Mouse (Mus musculus): ENCODE measurements around the gene Snap25.

Snap25 gene

DNA sequence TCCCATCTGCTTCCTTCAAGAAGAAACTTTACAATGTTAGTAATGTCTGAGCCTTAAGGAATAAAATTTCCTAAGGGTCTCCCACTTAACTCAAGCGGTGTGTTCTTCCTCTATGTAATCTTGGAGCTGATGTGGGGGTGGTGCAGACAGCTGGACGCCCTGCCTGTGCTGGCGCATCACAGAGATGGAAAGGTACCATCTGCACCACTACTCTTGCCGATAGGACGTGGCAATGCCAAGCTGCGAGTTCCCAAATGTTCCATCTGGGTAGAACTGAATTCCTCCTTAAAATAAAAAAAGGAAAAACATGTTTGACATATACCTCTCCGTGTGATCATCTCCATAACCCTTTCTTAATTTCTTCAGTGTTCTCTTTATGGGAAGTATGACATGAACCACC lies 89.9 kb downstream of the Snap25 start:
- no peak for DNase-seq (ENCODE audit: low read depth in 2 of 2, low spot score in 2 of 2)

GRCm38 (mm10) chr2:136807992-136808726 lies 94.9 kb downstream of the Snap25 start:
- no peak for DNase-seq (ENCODE audit: low read depth in 2 of 2, low spot score in 2 of 2)

DNA sequence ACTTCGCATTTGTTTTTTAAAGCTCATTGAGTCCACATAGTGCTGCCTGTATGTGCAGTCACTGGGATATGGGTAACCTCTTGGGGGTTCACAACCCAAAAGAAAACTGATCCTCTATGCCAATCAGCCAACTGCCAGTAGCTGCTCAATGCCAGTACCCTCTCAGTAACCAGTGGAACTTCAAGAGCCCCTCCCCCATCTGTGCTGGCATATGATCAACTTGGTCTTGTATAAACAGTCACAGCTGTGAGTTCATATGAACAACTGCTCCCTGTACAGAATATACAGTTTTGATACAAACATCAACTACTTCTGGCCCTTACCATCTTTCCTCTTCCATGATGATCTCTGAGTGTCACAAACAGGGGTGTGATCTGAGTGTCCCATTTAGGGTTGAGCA lies 98.1 kb downstream of the Snap25 start:
- no peak for DNase-seq (ENCODE audit: low read depth in 2 of 2, low spot score in 2 of 2)

DNA sequence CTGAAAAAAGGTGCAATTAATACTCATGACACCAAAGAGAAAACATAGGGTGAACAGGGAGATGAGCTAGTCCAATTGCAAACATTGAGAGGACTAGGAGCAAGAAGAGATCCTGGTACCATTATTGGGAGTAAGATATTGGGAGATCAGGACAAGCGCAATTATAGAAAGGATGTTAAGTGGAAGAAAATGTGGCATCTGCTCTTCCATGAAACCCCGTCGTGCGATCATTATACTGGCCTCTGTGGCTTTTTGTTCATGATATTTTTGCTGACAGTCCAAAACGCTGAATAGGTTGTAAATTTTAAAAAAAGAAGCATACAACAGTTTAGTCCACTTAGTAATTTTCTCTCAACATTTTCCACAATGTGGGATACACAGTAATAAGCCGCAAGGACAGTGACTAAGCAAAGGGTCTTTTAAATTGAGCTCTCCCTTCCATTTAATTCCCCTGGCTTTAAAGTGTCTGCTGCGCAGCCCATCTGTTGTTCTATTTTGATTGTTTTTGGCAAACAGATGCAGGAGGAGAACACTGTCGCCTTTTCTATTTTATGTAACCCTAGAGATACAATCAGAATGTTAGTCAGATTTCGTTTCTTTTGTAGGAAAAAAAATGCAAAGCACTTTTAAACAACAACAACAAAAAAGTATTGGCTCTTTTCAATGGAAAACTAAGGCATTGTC lies 103.6 kb downstream of the Snap25 start:
- DNase-seq (ENCODE audit: low read depth in 2 of 2, low spot score in 2 of 2), result no peak

GRCm38 (mm10) chr2:136823751-136824716 lies 110.8 kb downstream of the Snap25 start:
- no peak for DNase-seq (ENCODE audit: low read depth in 2 of 2, low spot score in 2 of 2)

DNA sequence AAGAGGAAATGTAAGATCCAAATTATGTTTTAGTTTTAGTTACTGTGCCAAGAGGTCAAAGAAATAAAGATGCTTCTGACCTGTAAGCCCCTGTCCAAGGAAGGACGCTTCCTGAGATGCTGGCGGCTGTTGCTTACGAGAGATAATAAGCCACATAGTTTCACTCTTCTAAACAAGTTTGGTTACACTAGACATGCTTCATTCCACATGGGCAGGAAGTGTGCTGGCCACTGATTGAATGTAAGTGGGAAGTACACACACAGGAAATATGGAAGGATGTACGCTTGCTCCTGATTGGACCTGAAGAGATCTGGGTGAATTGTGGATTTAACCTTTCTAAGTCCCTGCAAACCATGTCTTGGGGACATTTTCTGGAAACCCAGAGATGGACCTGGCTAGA lies 114.4 kb downstream of the Snap25 start:
- DNase-seq (ENCODE audit: low read depth in 2 of 2, low spot score in 2 of 2), result no peak
